Mouse (Mus musculus) hindbrain, embryonic 16.5 days (tissue): ENCODE data around the gene Otog. TPM values are rescaled to one million over a fixed set of nuclear protein-coding genes. Genes with fewer than 3 reads are reported as not detected.

ENCODE experiments used
- ATAC-seq: fragments of 200-750 bp; cut with Nextera tagmentation; 2 replicates; pipeline ENCODE4 v1.8.0; 2017; ENCODE audit warnings: moderate TSS enrichment, moderate library complexity
- H3K27ac ChIP-seq: fragments of 300-500 bp; sonication (generic); 2 replicates; pipeline ENCODE4 v1.5.1; 2014; ENCODE audit warnings: low read depth, mild to moderate bottlenecking, control low read depth, low read length, moderate library complexity
- H3K27me3 ChIP-seq: fragments of 300-500 bp; sonication (generic); replicated peaks from 2 replicates; pipeline ENCODE4 v1.6.1; 2014; ENCODE audit warnings: low read length; ENCODE audit not compliant: control insufficient read depth, insufficient read depth
- H3K36me3 ChIP-seq: fragments of 300-500 bp; sonication (generic); 2 replicates; pipeline ENCODE4 v1.6.1; 2014; ENCODE audit warnings: mild to moderate bottlenecking, low read length, moderate library complexity, mixed read lengths; ENCODE audit not compliant: control insufficient read depth, insufficient read depth
- H3K4me1 ChIP-seq: fragments of 300-500 bp; sonication (generic); 2 replicates; pipeline ENCODE4 v1.6.1; 2014; ENCODE audit warnings: low read depth, low read length; ENCODE audit not compliant: control insufficient read depth, insufficient read depth
- H3K4me2 ChIP-seq: fragments of 300-500 bp; sonication (generic); 2 replicates; pipeline ENCODE4 v1.6.1; 2014; ENCODE audit warnings: mild to moderate bottlenecking, low read length, control low read depth, moderate library complexity
- H3K4me3 ChIP-seq: fragments of 300-500 bp; sonication (generic); 2 replicates; pipeline ENCODE4 v1.5.1; 2014; ENCODE audit warnings: mild to moderate bottlenecking, low read length, control low read depth, moderate library complexity
- H3K9ac ChIP-seq: fragments of 300-500 bp; sonication (generic); 2 replicates; pipeline ENCODE4 v1.6.1; 2014; ENCODE audit warnings: low read depth, mild to moderate bottlenecking, control low read depth, low read length, moderate library complexity
- H3K9me3 ChIP-seq: fragments of 300-500 bp; sonication (generic); 2 replicates; pipeline ENCODE4 v1.6.1; 2014; ENCODE audit warnings: mild to moderate bottlenecking, low read length, moderate library complexity; ENCODE audit not compliant: control insufficient read depth
- WGBS: fragments of 180-500 bp; shearing (Covaris S2); extraction: QIAGEN DNeasy Blood & Tissue Kit; methylation state at CpG from one replicate; pipeline ENCODE4 v1.1.7; 2014; 5-methylcytosine and 5-hydroxymethylcytosine counted together
- polyA plus RNA-seq: library from polyadenylated mRNA; unstranded; fragments of >200 nt; fragmentation: Nextera tagmentation; extraction: Ambion mirVana; gene quantifications from 2 replicates; pipeline ENCODE4 v1.2.1, GENCODE M21; 2015

Gene Otog
- polyA plus RNA-seq, 1 experiment from 2014 or later, result 0.03 TPM

DNA sequence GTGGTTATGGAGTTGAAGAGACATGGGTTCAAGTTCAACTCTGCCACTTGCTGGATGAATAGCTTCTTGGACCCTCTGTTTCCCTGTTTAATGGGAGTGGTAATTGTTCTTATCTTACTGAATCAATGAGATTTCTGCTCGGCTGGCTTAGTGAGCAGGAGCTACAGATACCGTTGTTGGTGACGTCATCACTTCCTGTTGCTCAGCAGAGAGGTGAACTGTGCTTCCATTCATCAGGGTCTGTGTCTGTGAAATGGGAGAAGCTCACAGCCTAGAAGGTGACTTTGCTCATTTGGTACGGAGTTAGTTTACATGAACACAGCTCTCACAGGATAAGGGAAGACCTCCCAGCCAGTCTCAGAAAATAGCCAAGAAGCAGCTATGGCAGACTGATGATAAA is 113.1 kb downstream of the Otog start:
- ATAC-seq, result no peak
- peaks cover 4% of the 10 kb centered on the region for H3K27me3 ChIP-seq
- H3K4me1 ChIP-seq, result peaks cover 3% of the 10 kb centered on the region; the same call in 1 of the 2 replicates
- no peak overlapping the region for H3K4me3 ChIP-seq
- H3K4me2 ChIP-seq, result no peak overlapping the region
- H3K9me3 ChIP-seq, result no peaks in the 10 kb centered on the region
- H3K27ac ChIP-seq, result no peak overlapping the region
- H3K9ac ChIP-seq, result no peak overlapping the region
- WGBS, result 84% methylated on average over 4 of the region's 4 CpGs
- H3K36me3 ChIP-seq, result no peaks in the 10 kb centered on the region

Other genes with a start within 250 kb of the Otog start
- 0.53 and 1.0 TPM in 2 replicates for gene Abcc6, start 210.7 kb upstream of the Otog start, polyA plus RNA-seq
- 47.3 TPM in 2 replicates for gene Nomo1, start 207.3 kb upstream of the Otog start, polyA plus RNA-seq
- 3.5 and 3.7 TPM in 2 replicates for gene Kcnj11, start 140.2 kb upstream of the Otog start, polyA plus RNA-seq
- gene Abcc8, start 61.0 kb upstream of the Otog start, polyA plus RNA-seq, result 12.0 and 13.6 TPM in 2 replicates
- gene Ush1c, start 2.5 kb upstream of the Otog start, polyA plus RNA-seq, result 2.5 and 2.6 TPM in 2 replicates
- gene Myod1, start 135.5 kb downstream of the Otog start, polyA plus RNA-seq, result 0.19 and 1.9 TPM in 2 replicates
- 13.4 and 14.5 TPM in 2 replicates for gene Kcnc1, start 155.5 kb downstream of the Otog start, polyA plus RNA-seq